Mouse (Mus musculus): ENCODE results near the gene Adamtsl3.

GRCm38 (mm10) chr7:82334000-82334399 lies 1.5 kb upstream of the Adamtsl3 start:
- TF ChIP-seq CTCF (IDR thresholded peaks at IDR 0.05; ENCODE audit: control insufficient read depth, insufficient read depth, insufficient replicate concordance, low read depth, low read length), result no peak
- no peak for TF ChIP-seq POLR2A (IDR thresholded peaks at IDR 0.05; ENCODE audit: control insufficient read depth, low read depth, low read length)

Data from testis, adult 2 months (tissue).